Mouse (Mus musculus): ENCODE measurements at regions not wholly inside any gene's neighbourhood (a gene's known extent, or its start where the extent isn't known, plus 50 kb on each side); places are given as distances from the start of the nearest gene placed in this dataset.

GRCm38 (mm10) chr2:117710173-117710813 is 367.5 kb upstream of the Rasgrp1 start:
- no peak for DNase-seq (ENCODE audit: low read depth, low spot score)

- DNase-seq (ENCODE audit: low read depth, low spot score), result no peak
These were observed 381.3 kb upstream of the Rasgrp1 start for GRCm38 (mm10) chr2:117724066-117724465.

- no peak for DNase-seq (ENCODE audit: low read depth, low spot score)
These were observed 380.4 kb upstream of the Thbs1 start for GRCm38 (mm10) chr2:117731253-117731652.

- no peak for DNase-seq (ENCODE audit: low read depth, low spot score)
These were observed 369.3 kb upstream of the Thbs1 start for GRCm38 (mm10) chr2:117742413-117742812.

GRCm38 (mm10) chr2:117743901-117744300 is 367.8 kb upstream of the Thbs1 start:
- no peak for DNase-seq (ENCODE audit: low read depth, low spot score)

GRCm38 (mm10) chr2:117745767-117746166 is 365.9 kb upstream of the Thbs1 start:
- no peak for DNase-seq (ENCODE audit: low read depth, low spot score)

- DNase-seq (ENCODE audit: low read depth, low spot score), result no peak
These were observed 364.5 kb upstream of the Thbs1 start for GRCm38 (mm10) chr2:117747136-117747535.

GRCm38 (mm10) chr2:117748892-117749291 is 362.8 kb upstream of the Thbs1 start:
- no peak for DNase-seq (ENCODE audit: low read depth, low spot score)

- no peak for DNase-seq (ENCODE audit: low read depth, low spot score)
These were observed 352.1 kb upstream of the Thbs1 start for GRCm38 (mm10) chr2:117759491-117760013.

GRCm38 (mm10) chr2:117763631-117764030 is 348.0 kb upstream of the Thbs1 start:
- DNase-seq (ENCODE audit: low read depth, low spot score), result no peak

- DNase-seq (ENCODE audit: low read depth, low spot score), result no peak
These were observed 346.1 kb upstream of the Thbs1 start for GRCm38 (mm10) chr2:117765572-117765971.

GRCm38 (mm10) chr2:117766450-117766849 is 345.2 kb upstream of the Thbs1 start:
- DNase-seq (ENCODE audit: low read depth, low spot score), result no peak

GRCm38 (mm10) chr2:117769402-117770114 is 342.1 kb upstream of the Thbs1 start:
- no peak for DNase-seq (ENCODE audit: low read depth, low spot score)

GRCm38 (mm10) chr2:117770115-117770485 is 341.6 kb upstream of the Thbs1 start:
- DNase-seq (ENCODE audit: low read depth, low spot score), result no peak

- DNase-seq (ENCODE audit: low read depth, low spot score), result peak; percentile 21
These were observed 331.4 kb upstream of the Thbs1 start for GRCm38 (mm10) chr2:117780287-117780686.

GRCm38 (mm10) chr2:117780816-117781215 is 330.9 kb upstream of the Thbs1 start:
- DNase-seq (ENCODE audit: low read depth, low spot score), result no peak

GRCm38 (mm10) chr2:117787321-117787720 is 324.4 kb upstream of the Thbs1 start:
- no peak for DNase-seq (ENCODE audit: low read depth, low spot score)

GRCm38 (mm10) chr2:117794285-117794684 is 317.4 kb upstream of the Thbs1 start:
- no peak for DNase-seq (ENCODE audit: low read depth, low spot score)

- no peak for DNase-seq (ENCODE audit: low read depth, low spot score)
These were observed 309.6 kb upstream of the Thbs1 start for GRCm38 (mm10) chr2:117801946-117802600.

- DNase-seq (ENCODE audit: low read depth, low spot score), result no peak
These were observed 309.0 kb upstream of the Thbs1 start for GRCm38 (mm10) chr2:117802686-117803085.

- DNase-seq (ENCODE audit: low read depth, low spot score), result no peak
These were observed 307.0 kb upstream of the Thbs1 start for GRCm38 (mm10) chr2:117804686-117805085.

GRCm38 (mm10) chr2:117807121-117807520 is 304.6 kb upstream of the Thbs1 start:
- DNase-seq (ENCODE audit: low read depth, low spot score), result no peak

- DNase-seq (ENCODE audit: low read depth, low spot score), result no peak
These were observed 300.2 kb upstream of the Thbs1 start for GRCm38 (mm10) chr2:117811506-117811905.

Data from skeletal muscle tissue, adult 2 months (tissue).